Mouse (Mus musculus): ENCODE measurements at regions not wholly inside any gene's neighbourhood (a gene's known extent, or its start where the extent isn't known, plus 50 kb on each side); places are given as distances from the start of the nearest gene placed in this dataset.

- DNase-seq: no peak
Measured at GRCm38 (mm10) chr3:41290535-41291307, 207.9 kb upstream of the Pgrmc2 start.

GRCm38 (mm10) chr3:41288735-41289134 lies 205.9 kb upstream of the Pgrmc2 start:
- no peak for DNase-seq

GRCm38 (mm10) chr3:41288066-41288465 lies 205.2 kb upstream of the Pgrmc2 start:
- no peak for DNase-seq

- peak in 1 of 2 experiments; percentile 31 for DNase-seq
Measured at GRCm38 (mm10) chr3:41285336-41285735, 202.5 kb upstream of the Pgrmc2 start.

- DNase-seq: peak; percentile 56 to 74
Measured at GRCm38 (mm10) chr3:41284897-41285296, 202.1 kb upstream of the Pgrmc2 start.

GRCm38 (mm10) chr3:41282431-41283037 lies 199.7 kb upstream of the Pgrmc2 start:
- DNase-seq: peak; percentile 72 to 81

GRCm38 (mm10) chr3:41276096-41276495 lies 193.2 kb upstream of the Pgrmc2 start:
- no peak for DNase-seq

- no peak for DNase-seq
Measured at GRCm38 (mm10) chr3:41268516-41268915, 185.7 kb upstream of the Pgrmc2 start.

GRCm38 (mm10) chr3:41266216-41266615 lies 183.4 kb upstream of the Pgrmc2 start:
- DNase-seq: no peak

- DNase-seq: no peak
Measured at GRCm38 (mm10) chr3:41265399-41265798, 182.6 kb upstream of the Pgrmc2 start.

GRCm38 (mm10) chr3:41258291-41258690 lies 175.4 kb upstream of the Pgrmc2 start:
- DNase-seq: peak in 1 of 2 experiments; percentile 12

GRCm38 (mm10) chr3:41244960-41245359 lies 162.1 kb upstream of the Pgrmc2 start:
- DNase-seq: no peak

GRCm38 (mm10) chr3:41241856-41242552 lies 159.2 kb upstream of the Pgrmc2 start:
- no peak for DNase-seq

GRCm38 (mm10) chr3:41239801-41240200 lies 157.0 kb upstream of the Pgrmc2 start:
- DNase-seq: no peak

GRCm38 (mm10) chr3:41239246-41239645 lies 156.4 kb upstream of the Pgrmc2 start:
- no peak for DNase-seq

GRCm38 (mm10) chr3:41238046-41238445 lies 155.2 kb upstream of the Pgrmc2 start:
- DNase-seq: no peak

- DNase-seq: no peak
Measured at GRCm38 (mm10) chr3:41235610-41236009, 152.8 kb upstream of the Pgrmc2 start.

GRCm38 (mm10) chr3:41234994-41235393 lies 152.1 kb upstream of the Pgrmc2 start:
- peak; percentile 40 to 53 for DNase-seq

- peak in 1 of 2 experiments; percentile 33 for DNase-seq
Measured at GRCm38 (mm10) chr3:41234191-41234590, 151.3 kb upstream of the Pgrmc2 start.

GRCm38 (mm10) chr3:41233439-41233838 lies 150.6 kb upstream of the Pgrmc2 start:
- DNase-seq: no peak

GRCm38 (mm10) chr3:41230961-41231377 lies 148.1 kb upstream of the Pgrmc2 start:
- no peak for DNase-seq

- DNase-seq: no peak
Measured at GRCm38 (mm10) chr3:41229493-41229892, 146.6 kb upstream of the Pgrmc2 start.

- DNase-seq: peak; percentile 68 to 79
Measured at GRCm38 (mm10) chr3:41228536-41228935, 145.7 kb upstream of the Pgrmc2 start.

GRCm38 (mm10) chr3:41220746-41221145 lies 137.9 kb upstream of the Pgrmc2 start:
- no peak for DNase-seq

Measured in kidney, postnatal 4 days (tissue).